Mouse (Mus musculus): Measurements from ENCODE around the gene Phldb2. TPM values are rescaled to one million over a fixed set of nuclear protein-coding genes. Genes with fewer than 3 reads are reported as not detected.
A peak's percentile ranks its signal among the peaks of the same experiment; 100 is the strongest.

The Phldb2 gene
- polyA plus RNA-seq, 1 experiment from 2014 or later, result 28.0 TPM

GRCm38 (mm10) chr16:45757421-45758078 lies 195.8 kb downstream of the Phldb2 start:
- peaks cover 26% of the 10 kb centered on the region for H3K36me3 ChIP-seq (replicated peaks)
- H3K9me3 ChIP-seq, result no peaks in the 10 kb centered on the region
- no peaks in the 10 kb centered on the region for H3K27me3 ChIP-seq (ENCODE audit: poor library complexity, severe bottlenecking)
- H3K4me3 ChIP-seq, result no peak overlapping the region
- H3K27ac ChIP-seq, result 0 out of 2 replicates have a peak overlapping the region, but pooled peaks have one; percentile 37
- H3K4me1 ChIP-seq, result no peaks in the 10 kb centered on the region
- no peak for DNase-seq (ENCODE audit: extremely low spot score, low spot score)
- 89% methylated on average over 12 of the region's 12 CpGs for WGBS

- no peak for DNase-seq (ENCODE audit: extremely low spot score, low spot score)
- H3K9me3 ChIP-seq, result no peaks in the 10 kb centered on the region
- WGBS, result 50% methylated on average over 9 of the region's 9 CpGs
Observed at GRCm38 (mm10) chr16:45756855-45757254, 196.5 kb downstream of the Phldb2 start.

GRCm38 (mm10) chr16:45743591-45744144 lies 209.7 kb downstream of the Phldb2 start:
- no peaks in the 10 kb centered on the region for H3K9me3 ChIP-seq
- peak overlapping the region; percentile 92 for H3K27ac ChIP-seq
- peaks cover 26% of the 10 kb centered on the region for H3K4me1 ChIP-seq
- H3K36me3 ChIP-seq (replicated peaks), result peaks cover 20% of the 10 kb centered on the region
- H3K4me3 ChIP-seq, result peak overlapping the region; percentile 60
- no peak for DNase-seq (ENCODE audit: extremely low spot score, low spot score)
- 67% methylated on average over 4 of the region's 4 CpGs for WGBS
- no peaks in the 10 kb centered on the region for H3K27me3 ChIP-seq (ENCODE audit: poor library complexity, severe bottlenecking)

More at GRCm38 (mm10) chr16:45756855-45757254, 196.5 kb downstream of the Phldb2 start:
- H3K4me1 ChIP-seq, result no peaks in the 10 kb centered on the region
- peaks cover 27% of the 10 kb centered on the region for H3K36me3 ChIP-seq (replicated peaks)
- no peak overlapping the region for H3K4me3 ChIP-seq
- no peaks in the 10 kb centered on the region for H3K27me3 ChIP-seq (ENCODE audit: poor library complexity, severe bottlenecking)
- H3K27ac ChIP-seq, result no peak overlapping the region

GRCm38 (mm10) chr16:45742615-45743476 lies 210.6 kb downstream of the Phldb2 start, which contains the start of gene Abhd10:
Abhd10 (minus strand) TSS chr16:45742955.
- no peaks in the 10 kb centered on the region for H3K9me3 ChIP-seq
- WGBS, result 1% methylated on average over 51 of the region's 51 CpGs

GRCm38 (mm10) chr16:45737880-45738279 lies 215.5 kb downstream of the Phldb2 start:
- Histone ChIP-seq H3K36me3 (replicated peaks) (peaks cover 61% of the 10 kb centered on the region), H3K27me3 (ENCODE audit: poor library complexity, severe bottlenecking) (no peaks in the 10 kb centered on the region), H3K4me3 (no peak overlapping the region), H3K4me1 (peaks cover 15% of the 10 kb centered on the region), H3K27ac (no peak overlapping the region), H3K9me3 (no peaks in the 10 kb centered on the region)
- WGBS, result 93% methylated on average over 8 of the region's 8 CpGs
- DNase-seq (ENCODE audit: extremely low spot score, low spot score), result no peak

More at GRCm38 (mm10) chr16:45742615-45743476, 210.6 kb downstream of the Phldb2 start, which contains the start of gene Abhd10:
- H3K4me3 ChIP-seq, result peak within 1 kb of the TSS; percentile 60
- no peaks in the 10 kb centered on the region for H3K27me3 ChIP-seq (ENCODE audit: poor library complexity, severe bottlenecking)
- peak within 1 kb of the TSS; percentile 92 for H3K27ac ChIP-seq
- H3K4me1 ChIP-seq, result peaks cover 26% of the 10 kb centered on the region
- DNase-seq (ENCODE audit: extremely low spot score, low spot score), result peak; percentile 96
- peaks cover 21% of the 10 kb centered on the region for H3K36me3 ChIP-seq (replicated peaks)

GRCm38 (mm10) chr16:45736724-45737123 lies 216.7 kb downstream of the Phldb2 start:
- Histone ChIP-seq H3K27me3 (ENCODE audit: poor library complexity, severe bottlenecking) (no peaks in the 10 kb centered on the region), H3K9me3 (no peaks in the 10 kb centered on the region), H3K4me3 (no peak overlapping the region), H3K27ac (no peak overlapping the region), H3K4me1 (peaks cover 10% of the 10 kb centered on the region), H3K36me3 (replicated peaks) (peaks cover 73% of the 10 kb centered on the region)
- no peak for DNase-seq (ENCODE audit: extremely low spot score, low spot score)
- 96% methylated on average over 3 of the region's 3 CpGs for WGBS

- 90% methylated on average over 5 of the region's 5 CpGs for WGBS
- no peak for DNase-seq (ENCODE audit: extremely low spot score, low spot score)
- Histone ChIP-seq H3K4me3 (no peak overlapping the region), H3K27ac (no peak overlapping the region), H3K27me3 (ENCODE audit: poor library complexity, severe bottlenecking) (no peaks in the 10 kb centered on the region), H3K9me3 (no peaks in the 10 kb centered on the region), H3K4me1 (peaks cover 21% of the 10 kb centered on the region), H3K36me3 (replicated peaks) (peaks cover 59% of the 10 kb centered on the region)
Observed at GRCm38 (mm10) chr16:45729163-45729562, 224.2 kb downstream of the Phldb2 start.

- Histone ChIP-seq H3K36me3 (replicated peaks) (peaks cover 47% of the 10 kb centered on the region), H3K4me1 (peaks cover 53% of the 10 kb centered on the region), H3K27me3 (ENCODE audit: poor library complexity, severe bottlenecking) (no peaks in the 10 kb centered on the region), H3K27ac (peak overlapping the region; percentile 95), H3K9me3 (no peaks in the 10 kb centered on the region), H3K4me3 (peak overlapping the region; percentile 71)
- 1% methylated on average over 10 of the region's 10 CpGs for WGBS
- peak; percentile 82 for DNase-seq (ENCODE audit: extremely low spot score, low spot score)
Observed at GRCm38 (mm10) chr16:45724742-45725102, 228.7 kb downstream of the Phldb2 start.

- H3K4me1 ChIP-seq, result peaks cover 53% of the 10 kb centered on the region
- no peaks in the 10 kb centered on the region for H3K9me3 ChIP-seq
- 1% methylated on average over 30 of the region's 30 CpGs for whole genome bisulfite sequencing
- DNase-seq (ENCODE audit: extremely low spot score, low spot score), result peak; percentile 83
- peak within 1 kb of the TSS; percentile 71 for H3K4me3 ChIP-seq
- peak within 1 kb of the TSS; percentile 95 for H3K27ac ChIP-seq
- peaks cover 47% of the 10 kb centered on the region for H3K36me3 ChIP-seq (replicated peaks)
- H3K27me3 ChIP-seq (ENCODE audit: poor library complexity, severe bottlenecking), result no peaks in the 10 kb centered on the region
Observed at GRCm38 (mm10) chr16:45724061-45724741, 229.2 kb downstream of the Phldb2 start, which contains the start of gene Tagln3. Tagln3 (minus strand) TSS chr16:45724608.

- H3K4me3 ChIP-seq, result peak overlapping the region; percentile 71
- WGBS, result 49% methylated on average over 6 of the region's 6 CpGs
- DNase-seq (ENCODE audit: extremely low spot score, low spot score), result no peak
- peak overlapping the region; percentile 95 for H3K27ac ChIP-seq
- peaks cover 47% of the 10 kb centered on the region for H3K36me3 ChIP-seq (replicated peaks)
- H3K27me3 ChIP-seq (ENCODE audit: poor library complexity, severe bottlenecking), result no peaks in the 10 kb centered on the region
- H3K4me1 ChIP-seq, result peaks cover 53% of the 10 kb centered on the region
- no peaks in the 10 kb centered on the region for H3K9me3 ChIP-seq
Observed at GRCm38 (mm10) chr16:45723172-45723901, 230.1 kb downstream of the Phldb2 start.

- peaks cover 51% of the 10 kb centered on the region for H3K36me3 ChIP-seq (replicated peaks)
- H3K27me3 ChIP-seq (ENCODE audit: poor library complexity, severe bottlenecking), result no peaks in the 10 kb centered on the region
- peaks cover 53% of the 10 kb centered on the region for H3K4me1 ChIP-seq
- DNase-seq (ENCODE audit: extremely low spot score, low spot score), result no peak
- WGBS, result 82% methylated on average over 3 of the region's 3 CpGs
- peak overlapping the region; percentile 95 for H3K27ac ChIP-seq
- peak overlapping the region; percentile 71 for H3K4me3 ChIP-seq
- H3K9me3 ChIP-seq, result no peaks in the 10 kb centered on the region
Observed at GRCm38 (mm10) chr16:45722460-45722951, 230.9 kb downstream of the Phldb2 start.
